In the genomic region with DNA sequence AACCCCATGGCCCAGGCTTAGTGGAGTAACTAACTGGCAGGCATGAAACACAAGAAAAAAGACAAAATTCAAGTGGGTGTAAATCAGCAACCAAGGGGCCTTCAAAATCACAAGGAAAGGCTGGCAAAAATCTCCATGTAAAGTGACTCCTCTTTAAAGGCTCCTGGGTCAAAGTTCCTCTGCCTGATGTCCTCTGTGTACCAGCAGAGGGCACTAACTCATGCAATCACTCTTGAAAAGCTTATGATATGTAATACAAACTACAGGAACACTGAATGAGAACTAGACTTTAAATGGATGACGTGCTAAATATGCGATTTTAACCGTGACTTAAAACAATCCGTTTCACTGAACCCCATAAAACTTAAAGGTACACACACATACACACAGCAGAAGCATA, we compare ENCODE assay signal across 10 mouse cellular contexts.
A peak's percentile ranks its signal among the peaks of the same experiment; 100 is the strongest.
DNase-seq lines count a peak whose midpoint lies in the region; ATAC-seq and TF ChIP-seq lines count a peak whose summit lies in the region.
"Had no signal": no experiment of that assay in that cellular context is flagged by ENCODE, and none has a peak within 500 bp of the region (broad histone marks: within the 10 kb centered on the region; RNA-seq: fewer than 3 reads in every experiment).

No protein-coding gene starts in this region.

- WGBS in hindbrain, embryonic 11.5 days = 83% methylated on average over 4 of the region's 4 CpGs
- WGBS in hindbrain, embryonic 12.5 days = 90% methylated on average over 4 of the region's 4 CpGs
- WGBS in lung, postnatal 0 days = 59% methylated on average over 4 of the region's 4 CpGs

- no peak overlapping the region for H3K27ac ChIP-seq in hindbrain, embryonic 11.5 days (ENCODE audit: low read depth, low read length)
- H3K27ac ChIP-seq in hindbrain, embryonic 12.5 days = no peak overlapping the region
- no peak overlapping the region for H3K27ac ChIP-seq in lung, postnatal 0 days (ENCODE audit: low read length)

- peak; percentile 52 for TF ChIP-seq CTCF in E14TG2a.4 (conservative IDR thresholded peaks at IDR 0.05; ENCODE audit: low read length)
- peak; percentile 74 for TF ChIP-seq CTCF in lung, postnatal 0 days (IDR thresholded peaks at IDR 0.05)

- H3K36me3 ChIP-seq in hindbrain, embryonic 11.5 days (ENCODE audit: control insufficient read depth, insufficient read depth, low read length) = no peaks in the 10 kb centered on the region
- no peaks in the 10 kb centered on the region for H3K36me3 ChIP-seq in hindbrain, embryonic 12.5 days
- H3K36me3 ChIP-seq in E14TG2a.4 (ENCODE audit: insufficient read depth, low read length) = peaks cover 33% of the 10 kb centered on the region
- no peaks in the 10 kb centered on the region for H3K36me3 ChIP-seq in lung, postnatal 0 days (ENCODE audit: insufficient read depth, low read length)

- H3K4me3 ChIP-seq in hindbrain, embryonic 11.5 days (ENCODE audit: low read depth, low read length) = no peak overlapping the region
- H3K4me3 ChIP-seq in hindbrain, embryonic 12.5 days = no peak overlapping the region
- no peak overlapping the region for H3K4me3 ChIP-seq in E14TG2a.4 (replicated peaks; ENCODE audit: low read length)
- no peak overlapping the region for H3K4me3 ChIP-seq in lung, postnatal 0 days (ENCODE audit: low read depth, low read length)

- H3K27me3 ChIP-seq in hindbrain, embryonic 11.5 days (ENCODE audit: control insufficient read depth, insufficient read depth, low read length) = no peaks in the 10 kb centered on the region
- H3K27me3 ChIP-seq in hindbrain, embryonic 12.5 days = no peaks in the 10 kb centered on the region
- H3K27me3 ChIP-seq in E14TG2a.4 (ENCODE audit: insufficient read depth, low read length) = no peaks in the 10 kb centered on the region
- H3K27me3 ChIP-seq in lung, postnatal 0 days (replicated peaks; ENCODE audit: insufficient read depth, low read length) = no peaks in the 10 kb centered on the region

- ATAC-seq in hindbrain, embryonic 11.5 days (ENCODE audit: low FRiP score) = no peak
- ATAC-seq in hindbrain, embryonic 12.5 days (ENCODE audit: low FRiP score) = no peak
- no peak for ATAC-seq in lung, postnatal 0 days
- ATAC-seq: hindbrain, embryonic 16.5 days had no signal

- no peak overlapping the region for H3K4me2 ChIP-seq in hindbrain, embryonic 11.5 days (replicated peaks; ENCODE audit: low read depth, low read length)
- no peak overlapping the region for H3K4me2 ChIP-seq in hindbrain, embryonic 12.5 days (replicated peaks)
- no peak overlapping the region for H3K4me2 ChIP-seq in lung, postnatal 0 days (replicated peaks; ENCODE audit: low read depth, low read length)

- no peak overlapping the region for H3K9ac ChIP-seq in hindbrain, embryonic 11.5 days (ENCODE audit: low read depth, low read length)
- H3K9ac ChIP-seq in hindbrain, embryonic 12.5 days = no peak overlapping the region
- no peak overlapping the region for H3K9ac ChIP-seq in lung, postnatal 0 days (replicated peaks; ENCODE audit: low read depth)

- H3K4me1 ChIP-seq in hindbrain, embryonic 11.5 days (replicated peaks; ENCODE audit: control insufficient read depth, insufficient read depth, low read length) = no peaks in the 10 kb centered on the region
- no peaks in the 10 kb centered on the region for H3K4me1 ChIP-seq in hindbrain, embryonic 12.5 days
- H3K4me1 ChIP-seq in E14TG2a.4 (replicated peaks; ENCODE audit: low read depth, low read length) = peaks cover 8% of the 10 kb centered on the region
- no peaks in the 10 kb centered on the region for H3K4me1 ChIP-seq in lung, postnatal 0 days (ENCODE audit: insufficient read depth, low read depth, low read length)

- TF ChIP-seq EP300 in lung, postnatal 0 days (IDR thresholded peaks at IDR 0.05) = no peak

- H3K9me3 ChIP-seq in hindbrain, embryonic 11.5 days (ENCODE audit: control insufficient read depth, low read length) = no peaks in the 10 kb centered on the region
- H3K9me3 ChIP-seq in hindbrain, embryonic 12.5 days (replicated peaks) = no peaks in the 10 kb centered on the region
- H3K9me3 ChIP-seq in E14TG2a.4 (ENCODE audit: low read length) = no peaks in the 10 kb centered on the region
- no peaks in the 10 kb centered on the region for H3K9me3 ChIP-seq in lung, postnatal 0 days (ENCODE audit: low read length)

- peak; percentile 20 for DNase-seq in hindbrain, embryonic 11.5 days (ENCODE audit: low spot score)
- DNase-seq in brain, adult 2 months (ENCODE audit: low read depth, low spot score) = peak; percentile 55
- peak; percentile 71 for DNase-seq in lung, postnatal 0 days (ENCODE audit: low spot score)
- DNase-seq in spleen, postnatal 4 days (ENCODE audit: low spot score in 2 of 2) = no peak
- DNase-seq in spleen, adult 18-20 months = no peak
- no peak for DNase-seq in adrenal gland, adult 18-20 months (ENCODE audit: low spot score in 2 of 2)
- DNase-seq: adrenal gland, postnatal 14 days had no signal

Comparison
In these comparisons a context has a peak if more than half of its experiments do, and no peak if none do; other contexts are left out.
1. DNase-seq: peak in hindbrain, embryonic 11.5 days (single experiment), brain, adult 2 months (single experiment) and lung, postnatal 0 days (single experiment); none in spleen, postnatal 4 days (0 of 2), spleen, adult 18-20 months (0 of 2) and adrenal gland, adult 18-20 months (0 of 2).